Mouse (Mus musculus): Measurements from ENCODE around the gene Abl1.
A peak's percentile ranks its signal among the peaks of the same experiment; 100 is the strongest.

DNA sequence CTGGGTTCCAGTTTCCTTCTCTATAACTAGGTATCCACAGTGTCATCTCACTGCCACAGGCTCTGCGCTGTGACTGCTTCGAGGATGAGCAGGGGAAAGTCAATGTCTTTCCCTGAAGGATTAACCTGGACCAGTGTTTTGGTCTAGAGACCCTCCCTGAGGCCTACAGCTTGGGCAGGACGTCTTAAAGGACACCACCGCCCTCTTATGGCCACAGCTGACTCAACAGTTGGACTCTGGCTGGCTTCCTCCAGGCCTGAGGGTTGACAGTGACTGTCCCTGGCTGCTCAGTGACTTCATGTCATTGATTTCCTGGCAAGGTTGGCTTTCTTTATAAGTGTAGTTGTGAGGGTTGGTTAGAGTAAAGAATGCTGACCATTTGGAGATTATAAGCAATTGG, 20.8 kb upstream of the Abl1 start:
- no peak for TF ChIP-seq POLR2A (IDR thresholded peaks at IDR 0.05; ENCODE audit: borderline replicate concordance, low read depth, low read length)
- TF ChIP-seq CTCF (IDR thresholded peaks at IDR 0.05; ENCODE audit: low read depth, low read length): peak; percentile 26; the same call in 1 of the 2 replicates
